Mouse (Mus musculus): ENCODE results near the gene Csrp1. TPM values are rescaled to one million over a fixed set of nuclear protein-coding genes. Genes with fewer than 3 reads are reported as not detected.

The Csrp1 gene
- polyA plus RNA-seq, 1 experiment from 2014 or later, result 33.8 TPM

- Histone ChIP-seq H3K9me3 (replicated peaks) (no peaks in the 10 kb centered on the region), H3K4me3 (replicated peaks) (no peak overlapping the region), H3K27me3 (no peaks in the 10 kb centered on the region), H3K27ac (no peak overlapping the region), H3K9ac (no peak overlapping the region), H3K4me2 (no peak overlapping the region), H3K4me1 (replicated peaks) (peaks cover 80% of the 10 kb centered on the region), H3K36me3 (peaks cover 6% of the 10 kb centered on the region; the same call in 1 of the 2 replicates)
- DNase-seq (no peak), ATAC-seq (ENCODE audit: low read depth) (no peak)
- 49% methylated on average over 7 of the region's 7 CpGs for WGBS (ENCODE audit: insufficient replicate concordance)
Measured at GRCm38 (mm10) chr1:135734225-135734937, 14.5 kb downstream of the Csrp1 start.

GRCm38 (mm10) chr1:135735460-135735859, 15.6 kb downstream of the Csrp1 start:
- Histone ChIP-seq H3K4me2 (no peak overlapping the region), H3K27ac (0 out of 2 replicates have a peak overlapping the region, but pooled peaks have one; percentile 34), H3K9ac (no peak overlapping the region; the same call in 1 of the 2 replicates), H3K4me1 (replicated peaks) (peaks cover 73% of the 10 kb centered on the region), H3K9me3 (replicated peaks) (no peaks in the 10 kb centered on the region), H3K4me3 (replicated peaks) (no peak overlapping the region), H3K36me3 (peaks cover 12% of the 10 kb centered on the region; the same call in 1 of the 2 replicates), H3K27me3 (no peaks in the 10 kb centered on the region)
- peak; percentile 8; the same call in 1 of the 2 replicates for ATAC-seq (ENCODE audit: low read depth)
- WGBS (ENCODE audit: insufficient replicate concordance), result 49% methylated on average over 6 of the region's 6 CpGs
- DNase-seq, result no peak

GRCm38 (mm10) chr1:135744987-135745386, 25.1 kb downstream of the Csrp1 start:
- no peak overlapping the region for H3K4me3 ChIP-seq (replicated peaks)
- H3K27ac ChIP-seq, result no peak overlapping the region
- no peaks in the 10 kb centered on the region for H3K27me3 ChIP-seq
- H3K4me1 ChIP-seq (replicated peaks), result peaks cover 5% of the 10 kb centered on the region; the same call in 1 of the 2 replicates
- 84% methylated on average over 7 of the region's 7 CpGs for WGBS (ENCODE audit: insufficient replicate concordance)
- DNase-seq, result no peak
- H3K9me3 ChIP-seq (replicated peaks), result no peaks in the 10 kb centered on the region
- ATAC-seq (ENCODE audit: low read depth), result no peak
- no peak overlapping the region for H3K9ac ChIP-seq
- peaks cover 46% of the 10 kb centered on the region for H3K36me3 ChIP-seq
- no peak overlapping the region for H3K4me2 ChIP-seq

- Histone ChIP-seq H3K27me3 (no peaks in the 10 kb centered on the region), H3K4me3 (replicated peaks) (no peak overlapping the region), H3K4me2 (no peak overlapping the region), H3K9ac (no peak overlapping the region), H3K9me3 (replicated peaks) (no peaks in the 10 kb centered on the region), H3K4me1 (replicated peaks) (peaks cover 5% of the 10 kb centered on the region; the same call in 1 of the 2 replicates), H3K27ac (no peak overlapping the region), H3K36me3 (peaks cover 58% of the 10 kb centered on the region)
- DNase-seq (no peak), ATAC-seq (ENCODE audit: low read depth) (no peak)
- 76% methylated on average over 4 of the region's 4 CpGs for WGBS (ENCODE audit: insufficient replicate concordance)
Measured at GRCm38 (mm10) chr1:135746248-135746647, 26.4 kb downstream of the Csrp1 start.

GRCm38 (mm10) chr1:135752737-135753348, 33.0 kb downstream of the Csrp1 start:
- no peaks in the 10 kb centered on the region for H3K9me3 ChIP-seq (replicated peaks)
- 0 out of 2 replicates have a peak, but pooled peaks cover 2% of the 10 kb centered on the region for H3K27me3 ChIP-seq
- no peak overlapping the region for H3K4me3 ChIP-seq (replicated peaks)
- H3K4me1 ChIP-seq (replicated peaks), result no peaks in the 10 kb centered on the region
- H3K9ac ChIP-seq, result no peak overlapping the region
- peaks cover 44% of the 10 kb centered on the region for H3K36me3 ChIP-seq
- ATAC-seq (ENCODE audit: low read depth) (peak; percentile 97), DNase-seq (peak; percentile 90)
- H3K27ac ChIP-seq, result no peak overlapping the region
- 11% methylated on average over 10 of the region's 10 CpGs for WGBS (ENCODE audit: insufficient replicate concordance)
- H3K4me2 ChIP-seq, result no peak overlapping the region

- Histone ChIP-seq H3K36me3 (peaks cover 20% of the 10 kb centered on the region), H3K4me2 (no peak overlapping the region), H3K4me3 (replicated peaks) (no peak overlapping the region), H3K9ac (no peak overlapping the region), H3K27ac (no peak overlapping the region), H3K9me3 (replicated peaks) (no peaks in the 10 kb centered on the region), H3K27me3 (0 out of 2 replicates have a peak, but pooled peaks cover 2% of the 10 kb centered on the region), H3K4me1 (replicated peaks) (no peaks in the 10 kb centered on the region)
- WGBS (ENCODE audit: insufficient replicate concordance), result 59% methylated on average over 9 of the region's 9 CpGs
- DNase-seq (no peak), ATAC-seq (ENCODE audit: low read depth) (no peak)
Measured at GRCm38 (mm10) chr1:135755287-135755686, 35.4 kb downstream of the Csrp1 start.

GRCm38 (mm10) chr1:135755913-135756312, 36.1 kb downstream of the Csrp1 start:
- Histone ChIP-seq H3K4me3 (replicated peaks) (no peak overlapping the region), H3K9me3 (replicated peaks) (no peaks in the 10 kb centered on the region), H3K4me2 (no peak overlapping the region), H3K27me3 (0 out of 2 replicates have a peak, but pooled peaks cover 2% of the 10 kb centered on the region), H3K9ac (no peak overlapping the region), H3K27ac (no peak overlapping the region), H3K36me3 (peaks cover 14% of the 10 kb centered on the region), H3K4me1 (replicated peaks) (no peaks in the 10 kb centered on the region)
- DNase-seq (no peak), ATAC-seq (ENCODE audit: low read depth) (no peak)
- WGBS (ENCODE audit: insufficient replicate concordance), result 68% methylated on average over 3 of the region's 3 CpGs

- no peak overlapping the region for H3K4me2 ChIP-seq
- no peak overlapping the region for H3K9ac ChIP-seq
- ATAC-seq (ENCODE audit: low read depth) (no peak), DNase-seq (no peak)
- H3K9me3 ChIP-seq (replicated peaks), result no peaks in the 10 kb centered on the region
- no peak overlapping the region for H3K27ac ChIP-seq
- H3K4me1 ChIP-seq (replicated peaks), result no peaks in the 10 kb centered on the region
- 0 out of 2 replicates have a peak, but pooled peaks cover under 1% of the 10 kb centered on the region for H3K36me3 ChIP-seq
- WGBS (ENCODE audit: insufficient replicate concordance), result 54% methylated on average over 8 of the region's 8 CpGs
- 0 out of 2 replicates have a peak, but pooled peaks cover 2% of the 10 kb centered on the region for H3K27me3 ChIP-seq
- H3K4me3 ChIP-seq (replicated peaks), result no peak overlapping the region
Measured at GRCm38 (mm10) chr1:135757287-135757686, 37.4 kb downstream of the Csrp1 start.

GRCm38 (mm10) chr1:135759685-135760084, 39.8 kb downstream of the Csrp1 start:
- Histone ChIP-seq H3K9ac (no peak overlapping the region), H3K9me3 (replicated peaks) (no peaks in the 10 kb centered on the region), H3K36me3 (no peaks in the 10 kb centered on the region), H3K4me1 (replicated peaks) (no peaks in the 10 kb centered on the region), H3K4me3 (replicated peaks) (no peak overlapping the region), H3K27ac (no peak overlapping the region), H3K4me2 (no peak overlapping the region), H3K27me3 (peaks cover 16% of the 10 kb centered on the region)
- DNase-seq (no peak), ATAC-seq (ENCODE audit: low read depth) (no peak)
- WGBS (ENCODE audit: insufficient replicate concordance), result 65% methylated on average over 4 of the region's 4 CpGs

- Histone ChIP-seq H3K9me3 (replicated peaks) (no peaks in the 10 kb centered on the region), H3K27ac (no peak overlapping the region), H3K4me1 (replicated peaks) (peaks cover 1% of the 10 kb centered on the region; the same call in 1 of the 2 replicates), H3K4me3 (replicated peaks) (no peak overlapping the region), H3K4me2 (no peak overlapping the region), H3K9ac (no peak overlapping the region), H3K27me3 (peaks cover 21% of the 10 kb centered on the region), H3K36me3 (no peaks in the 10 kb centered on the region)
- WGBS (ENCODE audit: insufficient replicate concordance), result 54% methylated on average over 8 of the region's 8 CpGs
- no peak for ATAC-seq (ENCODE audit: low read depth)
- peak; percentile 23 for DNase-seq
Measured at GRCm38 (mm10) chr1:135760216-135760615, 40.4 kb downstream of the Csrp1 start.

GRCm38 (mm10) chr1:135761728-135762127, 41.9 kb downstream of the Csrp1 start:
- 69% methylated on average over 5 of the region's 5 CpGs for WGBS (ENCODE audit: insufficient replicate concordance)
- Histone ChIP-seq H3K9ac (no peak overlapping the region), H3K36me3 (no peaks in the 10 kb centered on the region)

More at GRCm38 (mm10) chr1:135761728-135762127, 41.9 kb downstream of the Csrp1 start:
- peaks cover 16% of the 10 kb centered on the region for H3K4me1 ChIP-seq (replicated peaks)
- no peak overlapping the region for H3K27ac ChIP-seq
- ATAC-seq (ENCODE audit: low read depth) (no peak), DNase-seq (peak; percentile 66)
- no peak overlapping the region for H3K4me2 ChIP-seq
- no peak overlapping the region for H3K4me3 ChIP-seq (replicated peaks)
- peaks cover 34% of the 10 kb centered on the region for H3K27me3 ChIP-seq
- H3K9me3 ChIP-seq (replicated peaks), result no peaks in the 10 kb centered on the region
